Mouse (Mus musculus) kidney, embryonic 16.5 days (tissue): ENCODE data around the gene Olfr324. TPM values are rescaled to one million over a fixed set of nuclear protein-coding genes. Genes with fewer than 3 reads are reported as not detected.

Source experiments
- ATAC-seq: fragments of 200-750 bp; cut with Nextera tagmentation; 2 replicates; pipeline ENCODE4 v1.8.0; 2017; ENCODE audit warnings: moderate TSS enrichment; ENCODE audit not compliant: low FRiP score, low TSS enrichment
- H3K27ac ChIP-seq: fragments of 300-500 bp; sonication (generic); 2 replicates; pipeline ENCODE4 v1.5.1; 2014; ENCODE audit warnings: low read length
- H3K27me3 ChIP-seq: fragments of 300-500 bp; sonication (generic); 2 replicates; pipeline ENCODE4 v1.6.1; 2014; ENCODE audit warnings: low read length, control low read depth, mixed read lengths; ENCODE audit not compliant: insufficient read depth
- H3K36me3 ChIP-seq: fragments of 300-500 bp; sonication (generic); 2 replicates; pipeline ENCODE4 v1.6.1; 2014; ENCODE audit warnings: low read length, control low read depth, mixed read lengths; ENCODE audit not compliant: insufficient read depth
- H3K4me1 ChIP-seq: fragments of 300-500 bp; sonication (generic); 2 replicates; pipeline ENCODE4 v1.6.1; 2014; ENCODE audit warnings: low read length, control low read depth, mixed read lengths; ENCODE audit not compliant: insufficient read depth
- H3K4me2 ChIP-seq: fragments of 300-500 bp; sonication (generic); replicated peaks from 2 replicates; pipeline ENCODE4 v1.6.1; 2014; ENCODE audit warnings: low read depth, low read length
- H3K4me3 ChIP-seq: fragments of 300-500 bp; sonication (generic); 2 replicates; pipeline ENCODE4 v1.5.1; 2014; ENCODE audit warnings: mild to moderate bottlenecking, low read length
- H3K9ac ChIP-seq: fragments of 300-500 bp; sonication (generic); replicated peaks from 2 replicates; pipeline ENCODE4 v1.6.1; 2014; ENCODE audit warnings: low read length
- H3K9me3 ChIP-seq: fragments of 300-500 bp; sonication (generic); 2 replicates; pipeline ENCODE4 v1.6.1; 2016; ENCODE audit warnings: low read length, control low read depth
- WGBS: fragments of 180-500 bp; shearing (Covaris S2); extraction: QIAGEN DNeasy Blood & Tissue Kit; methylation state at CpG from one replicate; pipeline ENCODE4 v1.1.7; 2014; 5-methylcytosine and 5-hydroxymethylcytosine counted together
- polyA plus RNA-seq: library from polyadenylated mRNA; unstranded; fragments of >200 nt; fragmentation: Nextera tagmentation; extraction: Ambion mirVana; gene quantifications from 2 replicates; pipeline ENCODE4 v1.2.1, GENCODE M21; 2015

The Olfr324 gene
- polyA plus RNA-seq, 1 experiment from 2014 or later: not detected

GRCm38 (mm10) chr11:58602800-58603560 is 8.1 kb downstream of the Olfr324 start:
- Histone ChIP-seq H3K27me3 (no peaks in the 10 kb centered on the region), H3K4me2 (no peak overlapping the region), H3K9me3 (no peaks in the 10 kb centered on the region), H3K9ac (no peak overlapping the region), H3K27ac (no peak overlapping the region), H3K4me1 (no peaks in the 10 kb centered on the region), H3K36me3 (no peaks in the 10 kb centered on the region), H3K4me3 (no peak overlapping the region)
- WGBS: 78% methylated on average over 6 of the region's 6 CpGs
- no peak for ATAC-seq

GRCm38 (mm10) chr11:58604688-58605087 is 9.8 kb downstream of the Olfr324 start:
- Histone ChIP-seq H3K4me3 (no peak overlapping the region), H3K36me3 (no peaks in the 10 kb centered on the region), H3K4me2 (no peak overlapping the region), H3K27me3 (no peaks in the 10 kb centered on the region), H3K9me3 (no peaks in the 10 kb centered on the region), H3K4me1 (no peaks in the 10 kb centered on the region), H3K9ac (no peak overlapping the region), H3K27ac (no peak overlapping the region)
- no peak for ATAC-seq
- 44% methylated on average over 2 of the region's 2 CpGs for WGBS

- Histone ChIP-seq H3K27me3 (no peaks in the 10 kb centered on the region), H3K4me2 (no peak overlapping the region), H3K9ac (no peak overlapping the region), H3K4me3 (no peak overlapping the region), H3K9me3 (no peaks in the 10 kb centered on the region), H3K36me3 (no peaks in the 10 kb centered on the region), H3K27ac (no peak overlapping the region), H3K4me1 (no peaks in the 10 kb centered on the region)
- 81% methylated on average over 3 of the region's 3 CpGs for WGBS
- no peak for ATAC-seq
Measured at GRCm38 (mm10) chr11:58605228-58605627, 10.3 kb downstream of the Olfr324 start.

GRCm38 (mm10) chr11:58606177-58606919 is 11.4 kb downstream of the Olfr324 start:
- Histone ChIP-seq H3K9ac (no peak overlapping the region), H3K4me3 (no peak overlapping the region), H3K9me3 (no peaks in the 10 kb centered on the region), H3K4me1 (no peaks in the 10 kb centered on the region), H3K36me3 (no peaks in the 10 kb centered on the region), H3K4me2 (no peak overlapping the region), H3K27ac (no peak overlapping the region), H3K27me3 (no peaks in the 10 kb centered on the region)
- WGBS: 92% methylated on average over 12 of the region's 12 CpGs
- no peak for ATAC-seq

- Histone ChIP-seq H3K36me3 (no peaks in the 10 kb centered on the region), H3K4me2 (no peak overlapping the region), H3K4me3 (no peak overlapping the region), H3K27ac (no peak overlapping the region), H3K27me3 (no peaks in the 10 kb centered on the region), H3K9ac (no peak overlapping the region), H3K4me1 (no peaks in the 10 kb centered on the region), H3K9me3 (no peaks in the 10 kb centered on the region)
- no peak for ATAC-seq
- 71% methylated on average over 6 of the region's 6 CpGs for WGBS
Measured at GRCm38 (mm10) chr11:58607030-58607429, 12.1 kb downstream of the Olfr324 start.

GRCm38 (mm10) chr11:58613359-58613758 is 18.4 kb downstream of the Olfr324 start:
- WGBS: 49% methylated on average over 3 of the region's 3 CpGs
- H3K4me1 ChIP-seq: no peaks in the 10 kb centered on the region
- H3K4me3 ChIP-seq: no peak overlapping the region
- no peaks in the 10 kb centered on the region for H3K9me3 ChIP-seq
- no peak overlapping the region for H3K27ac ChIP-seq
- H3K4me2 ChIP-seq: no peak overlapping the region
- ATAC-seq: no peak
- no peaks in the 10 kb centered on the region for H3K36me3 ChIP-seq
- H3K9ac ChIP-seq: no peak overlapping the region
- H3K27me3 ChIP-seq: no peaks in the 10 kb centered on the region

- Histone ChIP-seq H3K36me3 (no peaks in the 10 kb centered on the region), H3K4me3 (no peak overlapping the region), H3K27ac (no peak overlapping the region), H3K4me2 (no peak overlapping the region), H3K4me1 (no peaks in the 10 kb centered on the region), H3K9ac (no peak overlapping the region), H3K9me3 (no peaks in the 10 kb centered on the region), H3K27me3 (no peaks in the 10 kb centered on the region)
- no peak for ATAC-seq
Measured at GRCm38 (mm10) chr11:58614526-58614925, 19.6 kb downstream of the Olfr324 start.

GRCm38 (mm10) chr11:58615975-58616374 is 21.1 kb downstream of the Olfr324 start, which contains the start of gene 2210407C18Rik:
TSS of gene 2210407C18Rik (minus strand) at chr11:58616075.
- Histone ChIP-seq H3K27ac (no peak within 1 kb of the TSS), H3K36me3 (no peaks in the 10 kb centered on the region), H3K4me3 (no peak within 1 kb of the TSS), H3K27me3 (no peaks in the 10 kb centered on the region), H3K4me1 (no peaks in the 10 kb centered on the region), H3K9ac (no peak within 1 kb of the TSS), H3K9me3 (no peaks in the 10 kb centered on the region), H3K4me2 (no peak within 1 kb of the TSS)
- ATAC-seq: no peak
- WGBS: 95% methylated on average over 4 of the region's 4 CpGs

GRCm38 (mm10) chr11:58618369-58618768 is 23.5 kb downstream of the Olfr324 start:
- no peak overlapping the region for H3K27ac ChIP-seq
- no peak for ATAC-seq
- WGBS: 77% methylated on average over 3 of the region's 3 CpGs
- H3K36me3 ChIP-seq: no peaks in the 10 kb centered on the region
- no peak overlapping the region for H3K9ac ChIP-seq
- no peak overlapping the region for H3K4me2 ChIP-seq
- H3K27me3 ChIP-seq: no peaks in the 10 kb centered on the region
- no peaks in the 10 kb centered on the region for H3K4me1 ChIP-seq
- no peaks in the 10 kb centered on the region for H3K9me3 ChIP-seq
- H3K4me3 ChIP-seq: no peak overlapping the region

- no peaks in the 10 kb centered on the region for H3K4me1 ChIP-seq
- H3K4me3 ChIP-seq: no peak overlapping the region
- no peaks in the 10 kb centered on the region for H3K36me3 ChIP-seq
- 81% methylated on average over 6 of the region's 6 CpGs for WGBS
- no peaks in the 10 kb centered on the region for H3K9me3 ChIP-seq
- H3K9ac ChIP-seq: no peak overlapping the region
- H3K27me3 ChIP-seq: no peaks in the 10 kb centered on the region
- H3K4me2 ChIP-seq: no peak overlapping the region
- H3K27ac ChIP-seq: no peak overlapping the region
- ATAC-seq: no peak
Measured at GRCm38 (mm10) chr11:58618793-58619192, 23.9 kb downstream of the Olfr324 start.
